Mouse (Mus musculus): ENCODE results near the gene Glod4.

The Glod4 gene

GRCm38 (mm10) chr11:76242901-76243810, at the start of gene Glod4, which contains the start of gene Mrm3:
Glod4 (minus strand) TSS chr11:76243725.
Mrm3 (plus strand) TSS chr11:76243715.
- peak; percentile 86 to 96 for DNase-seq (ENCODE audit: low spot score in 2 of 2)

GRCm38 (mm10) chr11:76292831-76293230, 49.3 kb upstream of the Glod4 start:
- no peak for DNase-seq (ENCODE audit: low spot score in 2 of 2)

DNA sequence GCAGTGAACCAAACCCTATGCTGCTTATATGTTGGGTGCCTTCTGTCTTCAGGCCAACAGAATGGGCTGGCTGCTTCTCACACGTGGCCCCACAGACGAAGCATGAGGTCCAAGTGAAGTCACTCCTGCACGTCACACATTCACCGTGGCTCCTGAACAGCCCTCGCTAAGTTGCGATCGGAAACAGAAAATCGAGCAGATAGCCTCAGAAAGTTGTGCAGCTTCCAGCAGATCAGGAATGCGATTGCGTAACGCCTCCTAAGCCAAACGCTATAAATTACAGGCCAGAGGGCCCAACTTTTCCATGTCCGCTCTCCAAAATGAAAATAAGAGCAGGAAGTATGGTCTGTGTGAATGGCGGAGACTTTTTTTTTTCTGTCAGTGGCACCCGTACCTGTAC, 48.9 kb upstream of the Glod4 start:
- DNase-seq (ENCODE audit: low spot score in 2 of 2) = no peak

DNA sequence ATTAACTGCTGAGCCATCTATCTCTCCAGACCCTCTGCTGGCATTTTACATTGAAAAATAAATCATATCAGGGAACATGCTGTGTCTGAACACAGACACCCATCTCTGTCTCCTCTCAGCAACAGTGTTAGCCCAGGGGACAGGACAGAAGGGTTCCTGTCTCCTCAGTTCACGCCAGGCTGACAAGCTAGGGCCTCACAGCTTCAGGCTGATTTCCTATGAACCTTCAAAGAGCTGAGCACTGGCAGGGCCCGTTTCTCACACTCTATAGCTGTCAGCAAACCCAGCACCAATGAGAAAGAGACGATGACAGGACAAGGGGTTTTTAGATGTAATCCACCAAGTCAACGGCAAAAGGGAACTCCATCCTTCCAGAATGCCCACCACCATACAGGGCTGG, 48.4 kb upstream of the Glod4 start:
- no peak for DNase-seq (ENCODE audit: low spot score in 2 of 2)

DNA sequence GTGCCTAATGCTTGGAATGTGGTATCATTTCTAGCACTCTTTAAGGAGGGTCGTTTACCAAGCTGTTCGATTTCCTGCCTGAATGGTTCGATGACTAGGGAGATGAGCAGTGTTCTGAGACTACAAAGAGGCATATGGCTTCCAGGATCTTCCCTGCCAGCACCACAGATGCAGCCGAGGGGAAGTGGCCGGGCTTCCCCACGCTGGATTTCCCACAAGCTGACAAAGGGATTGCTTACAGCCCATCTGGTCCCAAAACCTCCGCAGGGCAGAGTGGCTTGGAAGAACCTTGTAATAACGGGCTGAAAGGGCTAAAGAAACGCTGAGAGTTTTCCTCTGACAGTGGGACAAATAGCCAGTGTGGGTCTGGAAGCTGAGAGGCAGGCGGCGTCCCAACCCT, 46.8 kb upstream of the Glod4 start:
- DNase-seq (ENCODE audit: low spot score in 2 of 2) = no peak

- DNase-seq (ENCODE audit: low spot score in 2 of 2) = no peak
Observed at GRCm38 (mm10) chr11:76288645-76289044, 45.1 kb upstream of the Glod4 start.

GRCm38 (mm10) chr11:76287301-76287700, 43.8 kb upstream of the Glod4 start:
- DNase-seq (ENCODE audit: low spot score in 2 of 2) = no peak

DNA sequence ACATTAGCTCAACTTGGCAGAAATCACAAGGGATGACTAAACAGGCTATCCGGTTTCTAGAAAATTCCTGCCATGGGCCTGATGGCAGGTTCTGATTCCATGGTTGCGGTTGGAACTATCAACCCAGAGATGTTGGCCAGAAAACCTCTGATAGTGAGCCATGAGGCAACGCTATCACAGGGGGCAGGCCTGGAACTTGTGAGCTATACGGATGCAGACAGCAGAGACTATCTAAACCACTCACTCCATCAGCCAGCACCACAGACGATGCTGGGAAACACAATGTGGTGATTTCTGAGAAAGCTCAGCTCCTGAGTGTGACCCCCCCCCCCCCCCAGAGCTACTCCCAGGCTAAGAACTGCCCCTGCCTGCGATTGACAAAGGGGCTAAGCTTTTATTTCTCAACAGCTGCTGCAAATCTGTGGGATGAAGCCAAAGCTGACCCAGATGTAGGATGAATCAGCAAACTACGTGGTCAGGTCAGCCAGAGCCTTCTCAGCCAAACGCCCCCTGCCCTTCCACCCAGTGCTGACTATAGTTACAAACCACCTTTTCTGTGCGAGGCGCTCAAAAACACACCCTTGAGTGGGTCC, 43.1 kb upstream of the Glod4 start:
- DNase-seq (ENCODE audit: low spot score in 2 of 2) = no peak

DNA sequence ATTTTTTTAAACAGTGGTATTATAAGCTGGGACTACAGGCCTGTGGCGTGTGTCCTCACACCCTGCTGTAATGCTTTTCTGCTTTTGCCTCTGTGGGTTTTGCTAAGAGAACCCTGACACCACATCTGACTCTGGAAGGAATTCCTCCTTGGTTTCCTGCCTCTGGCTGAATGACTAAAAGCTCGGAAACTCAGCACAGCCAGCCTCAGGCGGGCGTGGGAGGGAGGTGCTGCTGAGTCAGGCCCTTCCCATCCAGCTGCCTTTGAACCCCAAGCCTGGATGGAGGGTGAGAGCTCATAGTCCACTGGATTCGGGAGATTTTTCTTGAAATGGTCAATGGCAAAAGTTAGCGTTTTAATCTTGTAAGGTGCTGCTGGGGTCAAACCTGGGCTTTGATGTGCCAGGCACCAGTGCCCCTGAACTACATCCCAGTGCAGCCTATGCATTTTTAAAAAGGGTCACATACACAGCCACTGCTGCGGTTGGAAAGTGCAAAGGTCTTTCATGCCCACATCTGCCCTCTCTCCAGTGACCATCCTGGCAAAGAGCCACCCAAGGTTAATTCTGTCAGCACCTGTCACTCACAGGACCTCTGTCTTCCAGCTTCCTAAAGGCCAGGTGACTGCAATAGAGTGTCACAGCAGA, 42.0 kb upstream of the Glod4 start:
- no peak for DNase-seq (ENCODE audit: low spot score in 2 of 2)

GRCm38 (mm10) chr11:76283841-76284240, 40.3 kb upstream of the Glod4 start:
- no peak for DNase-seq (ENCODE audit: low spot score in 2 of 2)

GRCm38 (mm10) chr11:76279971-76280370, 36.4 kb upstream of the Glod4 start:
- no peak for DNase-seq (ENCODE audit: low spot score in 2 of 2)

- DNase-seq (ENCODE audit: low spot score in 2 of 2) = no peak
Observed at GRCm38 (mm10) chr11:76278960-76279852, 35.7 kb upstream of the Glod4 start.

- DNase-seq (ENCODE audit: low spot score in 2 of 2) = no peak
Observed at GRCm38 (mm10) chr11:76272440-76272839, 28.9 kb upstream of the Glod4 start.

GRCm38 (mm10) chr11:76268521-76269065, 25.1 kb upstream of the Glod4 start:
- no peak for DNase-seq (ENCODE audit: low spot score in 2 of 2)

- no peak for DNase-seq (ENCODE audit: low spot score in 2 of 2)
Observed at GRCm38 (mm10) chr11:76268001-76268459, 24.5 kb upstream of the Glod4 start.

GRCm38 (mm10) chr11:76267550-76267949, 24.0 kb upstream of the Glod4 start:
- DNase-seq (ENCODE audit: low spot score in 2 of 2) = no peak

DNA sequence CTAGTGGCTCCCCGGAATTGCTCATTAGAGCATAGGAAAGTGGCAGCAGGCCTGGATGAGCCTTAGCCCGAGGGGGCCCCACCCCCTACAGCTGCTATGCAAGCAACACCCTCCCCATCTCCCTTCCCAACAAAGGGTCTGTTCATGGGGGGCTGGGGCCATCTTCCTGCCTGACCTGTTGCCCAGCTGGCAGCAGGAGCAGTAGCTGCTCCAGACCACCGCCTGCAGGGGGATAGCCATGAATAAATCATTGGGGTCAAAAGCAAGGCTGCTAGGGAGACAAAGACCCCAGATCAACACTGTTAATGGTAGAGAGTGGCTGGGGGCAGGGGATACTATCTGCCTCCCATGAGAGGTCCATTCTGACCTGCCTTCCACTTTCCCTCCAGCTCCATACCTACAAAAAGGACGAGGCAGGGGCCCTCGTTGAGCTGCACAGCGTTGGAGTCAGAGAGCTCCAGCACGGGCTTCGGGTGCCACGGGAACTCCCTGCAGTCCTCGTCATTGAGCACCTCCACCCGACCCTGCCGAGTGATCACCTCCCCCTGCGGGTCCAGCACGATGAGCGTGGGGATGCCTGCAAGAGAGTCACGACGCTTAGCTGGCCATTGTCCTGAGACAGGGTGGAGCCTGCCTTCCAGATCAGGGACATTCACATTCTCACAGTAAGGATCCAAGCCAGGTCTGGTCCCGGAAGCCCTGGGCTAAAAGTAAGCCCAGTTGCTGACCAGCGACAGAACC, 19.3 kb upstream of the Glod4 start:
- no peak for DNase-seq (ENCODE audit: low spot score in 2 of 2)

DNA sequence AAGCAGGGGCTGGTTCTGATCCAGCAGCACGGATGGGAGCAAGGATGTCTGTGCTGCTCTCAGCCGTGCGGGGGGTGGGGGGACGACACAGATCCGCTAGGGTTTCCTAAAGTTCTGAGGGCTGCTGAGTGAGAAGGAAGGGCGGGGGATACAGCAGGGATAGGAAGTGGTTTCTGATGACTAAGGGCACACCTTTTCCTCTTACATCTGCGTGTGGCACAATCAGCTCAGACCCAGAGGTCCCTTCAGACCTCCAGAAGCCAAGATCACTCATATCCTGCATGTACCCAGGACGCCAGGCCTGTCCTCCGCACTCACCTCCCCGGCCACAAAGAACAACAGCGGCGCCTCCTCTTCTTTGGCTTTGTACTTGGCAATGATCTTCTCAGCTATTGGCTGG, 17.7 kb upstream of the Glod4 start:
- DNase-seq (ENCODE audit: low spot score in 2 of 2) = no peak

DNA sequence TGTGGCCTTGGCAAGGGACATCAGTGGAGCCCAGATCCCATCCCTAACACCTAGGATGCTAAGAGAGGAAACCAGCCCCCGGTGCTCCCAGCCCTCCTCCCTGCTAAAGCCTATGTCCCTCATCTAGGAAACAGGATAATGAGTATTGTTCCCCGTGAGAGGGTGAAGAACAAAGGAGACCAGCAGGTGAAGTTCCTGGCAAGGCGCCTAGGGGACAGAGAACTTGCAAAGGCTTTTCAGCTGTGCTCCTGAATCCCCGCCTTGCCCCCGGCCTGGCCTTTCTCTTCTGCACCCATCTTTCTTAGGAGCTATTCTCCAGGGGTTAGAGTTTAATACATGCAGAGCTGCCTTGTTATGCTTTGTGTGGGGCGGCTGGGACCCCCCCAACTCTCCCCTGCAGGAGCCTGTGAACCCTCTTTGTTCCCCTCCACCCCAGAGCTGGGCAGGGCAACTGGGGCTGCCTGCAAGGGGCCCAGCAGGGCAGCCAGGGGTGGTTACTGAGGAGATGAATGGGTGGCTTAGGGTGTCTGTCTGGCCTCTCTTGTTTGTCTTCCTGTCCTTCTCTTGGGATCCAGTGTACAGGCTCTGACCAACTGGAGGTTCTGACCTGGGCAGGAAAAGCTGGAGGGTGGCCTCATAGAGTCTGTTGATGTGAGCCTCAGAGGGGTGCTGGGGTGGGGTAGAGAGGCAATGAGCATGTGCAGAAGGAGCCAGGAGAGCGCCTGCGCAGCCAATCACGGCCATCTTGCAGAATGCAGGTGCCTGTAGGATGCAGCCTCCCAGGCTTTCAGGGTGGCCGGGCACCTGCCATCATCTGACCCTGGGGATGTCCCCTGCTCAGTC, 16.9 kb upstream of the Glod4 start:
- no peak for DNase-seq (ENCODE audit: low spot score in 2 of 2)

- DNase-seq (ENCODE audit: low spot score in 2 of 2) = no peak
Observed at GRCm38 (mm10) chr11:76258511-76258910, 15.0 kb upstream of the Glod4 start.
